Mouse (Mus musculus): ENCODE data around the gene Gsta1. TPM values are rescaled to one million over a fixed set of nuclear protein-coding genes. Genes with fewer than 3 reads are reported as not detected.
"Not testable (repeated sequence)": the region's sequence is repeated elsewhere in the genome, so short reads cannot be mapped to it uniquely, and the experiment has no call there.

Gene Gsta1
- polyA plus RNA-seq (2016; fragmentation: Nextera tagmentation; extraction: Ambion mirVana), result not detected in 2 replicates

GRCm38 (mm10) chr9:78230461-78230860 lies at the start of gene Gsta1:
TSS of gene Gsta1 (plus strand) at chr9:78230656.
- not testable (repeated sequence) for ATAC-seq (ENCODE audit: low FRiP score, low read depth); H3K9ac ChIP-seq (replicated peaks); H3K27me3 ChIP-seq; H3K9me3 ChIP-seq; H3K36me3 ChIP-seq; H3K4me1 ChIP-seq; H3K4me3 ChIP-seq; H3K4me2 ChIP-seq (replicated peaks); H3K27ac ChIP-seq (replicated peaks)
- WGBS, result 90% methylated on average over 3 of the region's 3 CpGs

DNA sequence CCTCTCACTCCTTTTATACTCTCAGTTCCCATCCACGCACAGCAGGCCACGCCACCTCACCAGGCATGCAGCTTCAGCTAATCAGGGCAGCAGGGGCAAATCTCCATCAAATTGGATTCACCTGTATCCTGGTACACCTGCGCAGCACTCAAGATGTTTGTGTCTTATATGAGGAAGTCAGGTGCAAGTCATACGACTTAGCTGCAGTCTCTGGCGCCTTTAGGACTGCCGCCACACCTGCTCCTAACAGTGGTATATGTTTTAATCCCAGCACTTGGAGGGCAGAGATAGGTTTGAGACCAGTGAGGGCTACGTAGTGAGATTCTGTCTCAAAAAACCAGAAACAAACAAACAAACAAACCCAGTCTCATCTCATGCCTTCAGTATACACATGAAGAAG lies 48.0 kb upstream of the Gsta1 start, which contains the start of gene Gsta4:
Gene Gsta4, plus strand, starts transcription at position 301 of the 400 bp plus-strand sequence.
- 87% methylated on average over 4 of the region's 7 CpGs for WGBS
- H3K36me3 ChIP-seq; H3K9me3 ChIP-seq; H3K4me1 ChIP-seq; H3K27ac ChIP-seq (replicated peaks); H3K9ac ChIP-seq (replicated peaks); H3K4me3 ChIP-seq; H3K27me3 ChIP-seq; H3K4me2 ChIP-seq (replicated peaks); ATAC-seq (ENCODE audit: low FRiP score, low read depth): not testable (repeated sequence)

DNA sequence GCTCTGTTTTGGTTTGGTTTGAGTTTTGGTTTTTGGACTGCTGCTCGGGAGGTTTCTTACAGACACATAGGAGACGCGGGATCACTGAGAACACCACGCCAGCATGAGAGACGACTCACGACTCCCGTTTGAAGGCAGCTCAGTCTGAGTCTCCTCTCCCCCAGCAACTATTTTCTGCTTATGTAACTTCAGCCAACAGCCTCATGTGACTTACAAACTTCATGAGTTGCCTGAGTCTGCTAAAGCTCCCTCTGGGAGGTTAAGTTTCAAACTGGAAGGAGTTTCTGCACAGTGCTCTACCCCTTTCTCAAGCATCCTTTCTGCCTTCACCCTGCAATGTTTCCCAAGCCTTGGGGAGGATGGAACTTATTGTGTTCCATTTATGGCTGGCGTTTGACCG lies 44.8 kb upstream of the Gsta1 start:
- Histone ChIP-seq H3K9me3 (no peaks in the 10 kb centered on the region), H3K9ac (replicated peaks) (no peak overlapping the region), H3K4me2 (replicated peaks) (no peak overlapping the region), H3K36me3 (no peaks in the 10 kb centered on the region), H3K27me3 (peaks cover 14% of the 10 kb centered on the region), H3K4me1 (peaks cover 4% of the 10 kb centered on the region; the same call in 1 of the 2 replicates), H3K4me3 (no peak overlapping the region), H3K27ac (replicated peaks) (no peak overlapping the region)
- no peak for ATAC-seq (ENCODE audit: low FRiP score, low read depth)
- WGBS, result 91% methylated on average over 9 of the region's 9 CpGs

GRCm38 (mm10) chr9:78188910-78189309 lies 41.5 kb upstream of the Gsta1 start:
- no peak overlapping the region for H3K4me2 ChIP-seq (replicated peaks)
- no peaks in the 10 kb centered on the region for H3K36me3 ChIP-seq
- H3K9me3 ChIP-seq, result no peaks in the 10 kb centered on the region
- peaks cover 26% of the 10 kb centered on the region for H3K27me3 ChIP-seq
- ATAC-seq (ENCODE audit: low FRiP score, low read depth), result no peak
- 89% methylated on average over 8 of the region's 8 CpGs for WGBS
- no peak overlapping the region for H3K4me3 ChIP-seq
- H3K27ac ChIP-seq (replicated peaks), result no peak overlapping the region
- H3K9ac ChIP-seq (replicated peaks), result no peak overlapping the region
- peaks cover 19% of the 10 kb centered on the region for H3K4me1 ChIP-seq

DNA sequence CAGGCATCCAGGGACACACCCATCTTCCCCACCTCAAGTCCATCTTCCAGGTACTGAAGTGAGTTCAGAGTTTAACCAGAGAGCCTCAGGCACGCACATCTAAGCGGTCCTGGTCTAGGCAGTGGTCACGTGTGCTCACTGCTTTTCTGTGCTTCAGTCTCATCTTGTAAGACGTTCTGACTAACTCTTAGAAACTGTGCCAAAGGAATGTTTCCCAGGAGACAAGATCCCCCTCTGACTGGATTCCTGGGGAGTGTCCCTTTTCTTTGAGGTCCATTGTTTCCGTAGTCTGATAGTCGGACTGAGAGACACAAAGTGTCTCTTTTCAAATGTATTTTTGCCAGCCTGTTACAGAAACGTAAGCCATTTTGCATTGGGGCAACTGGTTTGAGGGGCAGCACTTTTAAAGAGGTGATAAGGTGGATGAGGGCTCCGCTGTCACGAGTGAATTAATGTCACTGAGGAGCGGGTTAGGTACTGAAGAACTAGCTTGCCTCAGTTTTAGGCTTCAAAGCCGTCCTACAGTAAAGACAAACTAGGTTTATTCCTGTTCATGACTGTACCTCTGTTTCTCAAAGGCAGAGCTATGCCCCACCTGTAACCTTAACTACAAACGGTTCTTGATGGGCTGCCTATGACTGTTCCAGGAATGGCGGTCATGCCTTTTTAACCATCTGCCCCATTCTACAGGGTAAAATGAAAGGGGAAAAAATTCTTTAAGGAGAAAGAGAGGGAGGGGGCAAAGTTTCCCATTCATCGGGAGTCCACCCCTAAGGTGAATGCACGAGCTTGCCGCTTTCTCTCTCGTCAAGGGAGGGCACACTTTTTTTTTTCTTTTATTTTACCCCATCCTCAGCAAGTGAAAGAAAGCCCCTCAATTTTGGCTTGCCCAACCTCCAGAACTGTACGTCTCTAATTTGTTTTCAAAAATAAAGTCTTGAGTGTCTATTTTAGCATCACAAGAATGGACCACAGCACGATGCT lies 39.5 kb upstream of the Gsta1 start:
- Histone ChIP-seq H3K27ac (replicated peaks) (no peak overlapping the region), H3K36me3 (no peaks in the 10 kb centered on the region), H3K4me3 (peak overlapping the region; percentile 38), H3K4me1 (peaks cover 19% of the 10 kb centered on the region), H3K9me3 (no peaks in the 10 kb centered on the region), H3K27me3 (peaks cover 26% of the 10 kb centered on the region), H3K4me2 (replicated peaks) (peak overlapping the region; percentile 65), H3K9ac (replicated peaks) (0 out of 2 replicates have a peak overlapping the region, but pooled peaks have one; percentile 4)
- WGBS, result 1% methylated on average over 19 of the region's 19 CpGs
- peak; percentile 43; the same call in 1 of the 2 replicates for ATAC-seq (ENCODE audit: low FRiP score, low read depth)

DNA sequence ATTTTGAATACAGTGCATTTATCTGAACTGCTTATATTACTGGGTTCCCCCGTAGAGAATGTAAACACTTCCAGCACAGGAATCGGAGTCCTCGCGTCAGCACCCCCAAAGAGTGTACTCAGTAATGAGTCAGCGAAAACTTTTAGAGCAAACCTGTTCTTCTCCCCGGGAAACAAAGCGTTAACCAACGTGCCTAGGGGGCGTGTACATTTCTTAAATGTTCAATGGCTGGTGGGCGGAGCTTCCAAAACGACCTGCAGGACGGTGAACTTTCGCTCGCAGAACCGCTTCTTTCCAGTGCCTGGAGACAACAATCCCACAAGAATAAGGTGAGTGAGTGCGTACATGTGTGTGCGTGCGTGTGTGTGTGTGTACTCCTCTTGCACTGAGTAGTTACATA lies 38.7 kb upstream of the Gsta1 start:
- Histone ChIP-seq H3K4me3 (peak overlapping the region; percentile 38), H3K27ac (replicated peaks) (no peak overlapping the region)
- 0 out of 2 replicates have a peak, but pooled peaks have one; percentile 51 for ATAC-seq (ENCODE audit: low FRiP score, low read depth)

GRCm38 (mm10) chr9:78193902-78194597 lies 36.4 kb upstream of the Gsta1 start:
- Histone ChIP-seq H3K27me3 (peaks cover 26% of the 10 kb centered on the region), H3K36me3 (no peaks in the 10 kb centered on the region), H3K4me1 (peaks cover 19% of the 10 kb centered on the region), H3K4me3 (no peak overlapping the region), H3K9me3 (no peaks in the 10 kb centered on the region), H3K9ac (replicated peaks) (no peak overlapping the region), H3K4me2 (replicated peaks) (no peak overlapping the region), H3K27ac (replicated peaks) (no peak overlapping the region)
- ATAC-seq (ENCODE audit: low FRiP score, low read depth), result peak; percentile 41; the same call in 1 of the 2 replicates
- WGBS, result 49% methylated on average over 9 of the region's 9 CpGs

More for the DNA sequence above, 38.7 kb upstream of the Gsta1 start:
- Histone ChIP-seq H3K27me3 (peaks cover 26% of the 10 kb centered on the region), H3K4me2 (replicated peaks) (peak overlapping the region; percentile 65), H3K4me1 (peaks cover 19% of the 10 kb centered on the region), H3K9me3 (no peaks in the 10 kb centered on the region), H3K9ac (replicated peaks) (0 out of 2 replicates have a peak overlapping the region, but pooled peaks have one; percentile 4), H3K36me3 (no peaks in the 10 kb centered on the region)
- WGBS, result under 1% methylated on average over 18 of the region's 18 CpGs

- ATAC-seq (ENCODE audit: low FRiP score, low read depth), result no peak
- Histone ChIP-seq H3K27me3 (peaks cover 18% of the 10 kb centered on the region), H3K4me3 (no peak overlapping the region), H3K36me3 (no peaks in the 10 kb centered on the region), H3K9ac (replicated peaks) (no peak overlapping the region), H3K4me1 (peaks cover 19% of the 10 kb centered on the region), H3K27ac (replicated peaks) (no peak overlapping the region), H3K9me3 (no peaks in the 10 kb centered on the region), H3K4me2 (replicated peaks) (no peak overlapping the region)
- 87% methylated on average over 11 of the region's 11 CpGs for WGBS
Observed at GRCm38 (mm10) chr9:78195034-78195433, 35.4 kb upstream of the Gsta1 start.

DNA sequence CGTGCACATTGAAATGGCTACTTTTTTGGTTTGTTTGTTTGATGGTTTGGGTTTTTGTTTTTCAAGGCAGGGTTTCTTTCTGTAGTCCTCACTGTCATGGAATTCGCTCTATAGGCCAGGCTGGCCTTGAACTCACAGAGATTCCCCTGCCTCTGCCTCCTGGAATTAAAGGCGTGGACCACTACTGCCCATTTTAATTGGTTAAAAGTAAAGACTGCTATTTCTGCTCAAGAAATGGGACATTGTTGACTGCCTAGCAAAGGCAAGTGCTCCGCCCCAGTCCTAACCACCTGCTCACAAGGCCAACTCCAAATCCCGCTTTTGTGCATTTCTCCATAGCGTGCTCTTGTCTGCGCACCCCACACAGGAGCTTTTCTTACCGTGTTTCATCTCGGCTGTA lies 32.7 kb upstream of the Gsta1 start:
- Histone ChIP-seq H3K4me1 (no peaks in the 10 kb centered on the region), H3K27me3 (peaks cover under 1% of the 10 kb centered on the region; the same call in 1 of the 2 replicates), H3K4me3 (no peak overlapping the region), H3K4me2 (replicated peaks) (no peak overlapping the region), H3K27ac (replicated peaks) (no peak overlapping the region), H3K9ac (replicated peaks) (no peak overlapping the region), H3K9me3 (no peaks in the 10 kb centered on the region), H3K36me3 (no peaks in the 10 kb centered on the region)
- ATAC-seq (ENCODE audit: low FRiP score, low read depth), result no peak
- 95% methylated on average over 9 of the region's 9 CpGs for WGBS

- Histone ChIP-seq H3K9ac (replicated peaks) (no peak overlapping the region), H3K4me3 (no peak overlapping the region), H3K4me1 (no peaks in the 10 kb centered on the region), H3K36me3 (no peaks in the 10 kb centered on the region), H3K27me3 (no peaks in the 10 kb centered on the region), H3K9me3 (no peaks in the 10 kb centered on the region), H3K27ac (replicated peaks) (no peak overlapping the region), H3K4me2 (replicated peaks) (no peak overlapping the region)
- ATAC-seq (ENCODE audit: low FRiP score, low read depth), result no peak
- WGBS, result 91% methylated on average over 6 of the region's 6 CpGs
Observed at GRCm38 (mm10) chr9:78204194-78204593, 26.3 kb upstream of the Gsta1 start.

- H3K4me1 ChIP-seq, result no peaks in the 10 kb centered on the region
- no peak for ATAC-seq (ENCODE audit: low FRiP score, low read depth)
- no peaks in the 10 kb centered on the region for H3K27me3 ChIP-seq
- no peaks in the 10 kb centered on the region for H3K36me3 ChIP-seq
- H3K27ac ChIP-seq (replicated peaks), result no peak overlapping the region
- H3K9ac ChIP-seq (replicated peaks), result no peak overlapping the region
- H3K4me2 ChIP-seq (replicated peaks), result no peak overlapping the region
- no peak overlapping the region for H3K4me3 ChIP-seq
- H3K9me3 ChIP-seq, result no peaks in the 10 kb centered on the region
- WGBS, result 75% methylated on average over 4 of the region's 4 CpGs
Observed at GRCm38 (mm10) chr9:78208956-78209355, 21.5 kb upstream of the Gsta1 start.

GRCm38 (mm10) chr9:78210079-78210478 lies 20.4 kb upstream of the Gsta1 start:
- Histone ChIP-seq H3K36me3 (no peaks in the 10 kb centered on the region), H3K4me1 (no peaks in the 10 kb centered on the region), H3K9ac (replicated peaks) (no peak overlapping the region), H3K4me3 (no peak overlapping the region), H3K4me2 (replicated peaks) (no peak overlapping the region), H3K27me3 (no peaks in the 10 kb centered on the region), H3K27ac (replicated peaks) (no peak overlapping the region), H3K9me3 (no peaks in the 10 kb centered on the region)
- no peak for ATAC-seq (ENCODE audit: low FRiP score, low read depth)
- 94% methylated on average over 3 of the region's 3 CpGs for WGBS

Measured in midbrain, embryonic 12.5 days (tissue).